Mouse (Mus musculus) E14TG2a.4 (cell line): Measurements from ENCODE around the gene Donson.
A peak's percentile ranks its signal among the peaks of the same experiment; 100 is the strongest.

ENCODE experiments used
- H3K27me3 ChIP-seq: 2 replicates; pipeline ENCODE4 v1.6.1; 2014; ENCODE audit warnings: low read length, control low read depth; ENCODE audit not compliant: insufficient read depth
- H3K36me3 ChIP-seq: 2 replicates; pipeline ENCODE4 v1.6.1; 2014; ENCODE audit warnings: low read length, control low read depth; ENCODE audit not compliant: insufficient read depth
- H3K4me1 ChIP-seq: replicated peaks from 2 replicates; pipeline ENCODE4 v1.6.1; 2014; ENCODE audit warnings: low read depth, low read length, control low read depth
- H3K4me3 ChIP-seq: replicated peaks from 2 replicates; pipeline ENCODE4 v1.5.1; 2014; ENCODE audit warnings: mild to moderate bottlenecking, low read length
- H3K9me3 ChIP-seq: 2 replicates; pipeline ENCODE4 v1.6.1; 2014; ENCODE audit warnings: low read length, control low read depth
- CTCF ChIP-seq: conservative IDR thresholded peaks from 2 replicates; pipeline ENCODE4 v1.5.1; 2014; ENCODE audit warnings: low read length
- NANOG ChIP-seq: IDR thresholded peaks from 2 replicates; pipeline ENCODE4 v1.6.1; 2014; ENCODE audit warnings: borderline replicate concordance, low read length, mixed read lengths
- POU5F1 ChIP-seq: IDR thresholded peaks from 2 replicates; pipeline ENCODE4 v1.6.1; 2014; ENCODE audit warnings: low read length, borderline replicate concordance

Gene Donson

GRCm38 (mm10) chr16:91688619-91689334 is at the start of gene Donson:
Gene Donson (minus strand): TSS chr16:91688770.
- Histone ChIP-seq H3K27me3 (0 out of 2 replicates have a peak, but pooled peaks cover 3% of the 10 kb centered on the region), H3K36me3 (peaks cover 38% of the 10 kb centered on the region), H3K4me1 (peaks cover 14% of the 10 kb centered on the region), H3K9me3 (no peaks in the 10 kb centered on the region), H3K4me3 (peak within 1 kb of the TSS; percentile 92)
- TF ChIP-seq NANOG (no peak), CTCF (no peak), POU5F1 (no peak)

- no peak for TF ChIP-seq POU5F1
- peak; percentile 84 for TF ChIP-seq NANOG
- peaks cover 8% of the 10 kb centered on the region; the same call in 1 of the 2 replicates for H3K27me3 ChIP-seq
- 0 out of 2 replicates have a peak, but pooled peaks cover 6% of the 10 kb centered on the region for H3K36me3 ChIP-seq
- H3K4me1 ChIP-seq, result peaks cover 78% of the 10 kb centered on the region
- no peaks in the 10 kb centered on the region for H3K9me3 ChIP-seq
- H3K4me3 ChIP-seq, result no peak overlapping the region
Observed at GRCm38 (mm10) chr16:91736046-91736816, 47.7 kb upstream of the Donson start.

GRCm38 (mm10) chr16:91734771-91735170 is 46.2 kb upstream of the Donson start:
- 0 out of 2 replicates have a peak, but pooled peaks cover 6% of the 10 kb centered on the region for H3K36me3 ChIP-seq
- H3K4me3 ChIP-seq, result no peak overlapping the region
- H3K9me3 ChIP-seq, result no peaks in the 10 kb centered on the region
- peaks cover 13% of the 10 kb centered on the region for H3K27me3 ChIP-seq
- peaks cover 73% of the 10 kb centered on the region for H3K4me1 ChIP-seq
- TF ChIP-seq POU5F1 (no peak), CTCF (no peak), NANOG (no peak)

- Histone ChIP-seq H3K36me3 (0 out of 2 replicates have a peak, but pooled peaks cover 6% of the 10 kb centered on the region), H3K9me3 (no peaks in the 10 kb centered on the region), H3K27me3 (peaks cover 13% of the 10 kb centered on the region), H3K4me1 (peaks cover 59% of the 10 kb centered on the region), H3K4me3 (no peak overlapping the region)
- TF ChIP-seq NANOG, result no peak
- TF ChIP-seq CTCF, result no peak
- no peak for TF ChIP-seq POU5F1
Observed at GRCm38 (mm10) chr16:91732816-91733215, 44.2 kb upstream of the Donson start.

GRCm38 (mm10) chr16:91730446-91730845 is 41.9 kb upstream of the Donson start:
- Histone ChIP-seq H3K27me3 (peaks cover 13% of the 10 kb centered on the region), H3K9me3 (no peaks in the 10 kb centered on the region), H3K4me1 (peaks cover 56% of the 10 kb centered on the region), H3K36me3 (peaks cover 22% of the 10 kb centered on the region), H3K4me3 (peak overlapping the region; percentile 89)
- TF ChIP-seq CTCF, result no peak
- TF ChIP-seq NANOG, result no peak
- TF ChIP-seq POU5F1, result no peak

GRCm38 (mm10) chr16:91729821-91730441 is 41.4 kb upstream of the Donson start:
- H3K4me1 ChIP-seq, result peaks cover 54% of the 10 kb centered on the region
- TF ChIP-seq CTCF (no peak), POU5F1 (no peak), NANOG (no peak)
- peak overlapping the region; percentile 89 for H3K4me3 ChIP-seq
- H3K9me3 ChIP-seq, result no peaks in the 10 kb centered on the region
- peaks cover 13% of the 10 kb centered on the region for H3K27me3 ChIP-seq
- H3K36me3 ChIP-seq, result peaks cover 27% of the 10 kb centered on the region

- H3K4me3 ChIP-seq, result peak within 1 kb of the TSS; percentile 89
- H3K9me3 ChIP-seq, result no peaks in the 10 kb centered on the region
- H3K27me3 ChIP-seq, result peaks cover 13% of the 10 kb centered on the region
- peaks cover 54% of the 10 kb centered on the region for H3K4me1 ChIP-seq
- peaks cover 24% of the 10 kb centered on the region for H3K36me3 ChIP-seq
- no peak for TF ChIP-seq NANOG
- TF ChIP-seq CTCF, result no peak
- no peak for TF ChIP-seq POU5F1
Observed at GRCm38 (mm10) chr16:91729066-91729482, 40.5 kb upstream of the Donson start, which contains the start of gene Itsn1. Gene Itsn1 (plus strand): TSS chr16:91729281.
